Mouse (Mus musculus) adrenal gland, postnatal 36 days (tissue): ENCODE measurements at regions not wholly inside any gene's neighbourhood (a gene's known extent, or its start where the extent isn't known, plus 50 kb on each side); places are given as distances from the start of the nearest gene placed in this dataset.
"Not testable (repeated sequence)": the region's sequence is repeated elsewhere in the genome, so short reads cannot be mapped to it uniquely, and the experiment has no call there.

Experiments
- DNase-seq, 2 experiments: peaks; one replicate each; pipeline ENCODE4 v3.0.0; 2021; ENCODE audit warnings: mixed read lengths in 1 of 2

DNA sequence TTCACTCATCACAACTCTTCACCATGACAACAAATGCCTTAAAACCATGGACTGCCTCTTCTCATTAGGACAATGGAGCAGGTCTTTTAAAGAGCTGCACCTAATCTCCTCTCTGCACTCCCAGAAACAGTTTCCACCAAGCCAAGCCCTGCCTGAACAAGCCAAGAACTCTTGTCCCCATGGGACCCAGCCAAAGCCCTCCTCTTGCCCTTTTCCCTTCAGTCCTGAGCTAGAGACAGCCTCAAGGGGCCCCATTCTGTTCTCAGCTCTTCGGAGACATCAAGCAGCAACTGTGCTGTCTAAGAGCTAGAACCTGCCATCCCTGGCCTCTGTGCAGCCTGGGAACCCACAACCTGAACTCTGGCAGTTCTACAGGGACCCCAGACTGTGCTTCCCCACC lies 345.0 kb upstream of the Irak1bp1 start:
- peak in 1 of 2 experiments; percentile 42 for DNase-seq

DNA sequence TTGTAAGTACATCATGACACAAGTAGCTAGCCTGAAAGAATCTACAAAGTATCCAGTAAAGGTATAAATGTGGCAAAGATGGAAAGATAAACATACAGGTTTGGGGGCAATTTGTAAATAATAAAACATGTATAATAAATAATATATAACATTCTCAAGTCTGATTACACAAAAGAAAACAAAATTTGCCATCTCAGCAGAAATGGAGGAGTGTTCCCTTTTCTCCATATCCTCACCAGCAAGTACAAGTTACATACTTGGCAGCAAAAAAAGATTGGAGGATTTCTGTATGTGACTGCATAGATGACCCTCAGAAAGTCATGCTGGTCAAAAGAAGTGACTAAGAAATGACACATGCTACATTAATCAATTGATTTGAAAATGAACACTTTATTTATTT lies 335.9 kb upstream of the Irak1bp1 start:
- DNase-seq, result no peak

GRCm38 (mm10) chr9:82510014-82510413 lies 319.3 kb upstream of the Irak1bp1 start:
- DNase-seq, result no peak

GRCm38 (mm10) chr9:82518993-82519392 lies 310.3 kb upstream of the Irak1bp1 start:
- DNase-seq, result no peak

DNA sequence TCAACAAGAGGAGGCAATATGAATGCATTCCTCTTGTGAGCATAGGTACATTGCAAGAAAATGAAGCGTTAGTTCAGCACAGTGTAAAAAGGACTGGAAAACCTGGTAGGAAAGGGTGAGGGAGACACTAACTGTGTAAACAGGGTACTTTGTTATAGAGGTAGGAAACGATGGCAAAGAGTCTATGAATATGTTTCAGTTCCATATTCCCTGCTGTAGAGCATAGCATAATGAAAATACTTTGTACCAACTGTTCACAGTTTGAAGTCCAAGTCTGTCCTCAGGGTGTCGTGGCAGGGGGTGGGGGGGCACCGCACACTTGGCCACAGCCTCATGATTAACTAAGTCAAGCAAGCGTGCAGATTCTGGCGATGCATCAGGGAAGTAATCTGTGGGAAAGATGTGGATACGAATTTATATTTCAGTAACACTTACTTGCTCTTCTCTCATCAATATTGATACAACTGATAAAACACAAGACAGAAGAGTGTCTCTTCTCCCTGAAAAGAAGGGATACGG lies 301.4 kb upstream of the Irak1bp1 start:
- DNase-seq, result no peak

GRCm38 (mm10) chr9:82552726-82553125 lies 276.6 kb upstream of the Irak1bp1 start:
- DNase-seq, result no peak

DNA sequence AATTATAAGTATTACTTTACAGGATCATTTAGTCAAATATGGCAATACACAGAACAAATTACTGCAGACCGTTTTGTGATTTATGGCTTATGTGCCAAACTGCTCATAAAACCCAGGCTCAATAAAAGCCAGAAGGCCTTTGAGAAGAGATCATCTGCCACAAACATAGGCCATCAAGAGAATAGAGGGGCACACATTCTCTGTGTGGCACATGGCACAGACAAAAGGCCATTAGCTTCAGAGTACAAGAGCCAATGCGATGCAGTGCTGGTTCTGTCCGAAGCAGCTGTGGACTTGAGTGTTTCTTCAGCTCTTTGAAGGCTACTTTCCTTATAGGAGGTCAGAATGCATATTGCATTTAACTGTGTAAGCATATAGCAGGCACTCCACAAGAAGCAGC lies 276.1 kb upstream of the Irak1bp1 start:
- DNase-seq, result no peak

DNA sequence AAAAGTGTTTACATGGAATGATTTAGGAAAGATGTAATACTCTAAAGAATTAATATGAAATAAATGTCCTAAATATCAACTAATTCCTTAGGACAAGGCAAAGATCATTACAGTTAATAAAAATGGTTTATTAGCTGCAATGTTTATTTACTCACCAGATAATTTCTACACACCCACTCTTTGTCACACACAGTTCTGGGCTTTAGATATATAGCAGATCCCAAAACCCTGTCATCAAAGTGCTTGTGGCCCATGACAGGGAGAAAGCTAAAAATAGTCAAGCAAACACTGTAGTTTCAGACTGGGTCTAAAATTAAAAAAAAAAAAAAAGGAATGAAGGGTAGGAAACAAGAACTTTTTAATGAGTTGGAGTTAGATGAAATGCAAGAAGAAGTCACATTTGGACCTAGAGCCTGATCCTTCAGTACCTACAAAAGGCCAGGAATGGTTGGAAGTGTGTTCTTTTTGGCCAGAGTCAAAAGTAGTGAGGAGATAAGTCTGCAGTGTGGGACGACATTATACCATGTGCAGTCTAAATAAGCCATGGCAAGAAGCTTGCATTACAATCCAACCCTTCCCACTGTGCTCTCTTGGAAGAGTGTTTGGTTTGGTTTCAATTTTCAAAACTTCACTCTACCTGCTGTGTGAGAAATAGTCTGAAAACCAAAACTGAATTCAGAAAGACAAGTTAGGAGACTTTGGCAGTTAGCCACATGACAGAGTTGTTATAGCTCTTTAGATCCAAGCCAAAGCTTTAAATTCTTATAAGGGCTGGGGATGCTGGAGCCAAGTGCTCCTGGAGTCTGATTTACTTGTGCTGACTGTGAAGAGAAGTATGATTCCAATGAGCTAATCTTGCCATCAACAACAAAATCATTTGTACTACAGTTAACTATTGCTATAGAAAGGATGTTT lies 266.5 kb upstream of the Irak1bp1 start:
- no peak for DNase-seq

DNA sequence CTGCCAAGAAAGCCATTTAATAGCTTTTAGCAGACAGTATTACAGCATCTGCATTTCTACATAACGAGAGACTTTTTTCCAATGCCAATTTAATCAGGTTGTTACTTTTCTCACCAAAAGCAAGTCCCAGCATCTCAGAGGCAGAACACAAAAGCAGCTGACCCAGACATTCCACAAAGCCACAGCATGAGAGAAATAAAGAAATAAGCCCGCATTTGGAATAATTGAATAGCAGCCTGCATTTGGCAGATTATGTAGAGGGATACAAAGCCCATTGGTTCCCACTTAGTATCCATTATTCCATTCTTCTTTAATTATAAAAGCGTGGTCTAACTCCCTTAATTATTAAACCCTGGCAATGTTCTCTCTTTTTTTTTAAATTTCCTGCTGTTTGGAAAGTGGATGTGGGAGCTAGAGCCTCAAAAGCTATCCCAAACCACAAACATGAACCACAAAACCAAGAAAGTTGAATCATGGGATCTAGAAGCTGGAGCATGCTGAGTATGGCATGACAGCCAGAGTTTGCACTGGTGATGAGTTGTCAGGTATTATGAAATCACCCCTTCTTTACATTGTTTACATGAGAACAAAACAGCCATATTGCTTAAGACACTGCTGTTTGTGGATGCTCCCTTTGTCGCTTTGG lies 247.8 kb upstream of the Irak1bp1 start:
- no peak for DNase-seq

DNA sequence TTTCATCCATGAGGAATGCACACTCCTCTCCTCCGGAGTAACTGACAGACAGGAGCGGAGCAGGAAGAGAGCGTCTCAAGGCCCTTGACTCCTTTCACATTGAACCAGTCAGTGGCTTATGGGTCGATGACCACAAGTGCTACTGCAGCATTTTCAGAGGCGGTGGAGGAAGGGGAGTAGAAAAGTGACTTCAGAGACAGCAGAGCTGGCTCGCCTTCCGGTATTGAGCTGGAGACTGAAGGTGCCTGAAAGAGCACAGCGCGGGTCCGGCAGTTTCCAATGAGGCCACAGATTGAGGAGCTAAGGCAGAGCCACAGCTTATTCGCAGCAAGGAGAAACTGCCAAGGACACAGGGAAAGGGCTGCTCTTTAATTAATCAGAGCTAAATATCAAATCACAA lies 220.2 kb upstream of the Irak1bp1 start:
- peak; percentile 9 to 10 for DNase-seq

DNA sequence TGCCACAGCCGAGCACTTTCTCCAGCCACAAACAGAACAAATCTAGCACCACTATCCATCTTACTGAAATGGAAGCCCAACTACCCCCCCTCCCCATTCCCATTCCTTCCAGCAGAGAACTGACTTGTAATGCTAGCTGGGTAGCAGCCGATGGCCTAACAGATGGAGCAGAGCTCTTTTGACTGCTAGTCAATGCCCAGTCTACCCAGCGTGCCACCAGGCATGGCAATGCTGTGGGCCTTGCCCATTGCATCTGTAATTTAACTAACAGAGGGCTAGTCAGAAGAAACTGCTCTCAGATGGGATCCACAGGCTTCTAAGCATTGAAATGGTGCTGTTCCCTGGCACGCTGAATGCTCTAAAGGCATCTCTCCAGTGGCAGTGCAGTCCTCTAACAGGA lies 219.4 kb upstream of the Irak1bp1 start:
- DNase-seq, result no peak

GRCm38 (mm10) chr9:82612526-82612925 lies 216.8 kb upstream of the Irak1bp1 start:
- no peak for DNase-seq

- no peak for DNase-seq
Measured at GRCm38 (mm10) chr9:82632411-82632810, 196.9 kb upstream of the Irak1bp1 start.

- DNase-seq, result no peak
Measured at GRCm38 (mm10) chr9:82640277-82640676, 189.1 kb upstream of the Irak1bp1 start.

- DNase-seq, result no peak
Measured at GRCm38 (mm10) chr9:82643900-82644299, 185.4 kb upstream of the Irak1bp1 start.

DNA sequence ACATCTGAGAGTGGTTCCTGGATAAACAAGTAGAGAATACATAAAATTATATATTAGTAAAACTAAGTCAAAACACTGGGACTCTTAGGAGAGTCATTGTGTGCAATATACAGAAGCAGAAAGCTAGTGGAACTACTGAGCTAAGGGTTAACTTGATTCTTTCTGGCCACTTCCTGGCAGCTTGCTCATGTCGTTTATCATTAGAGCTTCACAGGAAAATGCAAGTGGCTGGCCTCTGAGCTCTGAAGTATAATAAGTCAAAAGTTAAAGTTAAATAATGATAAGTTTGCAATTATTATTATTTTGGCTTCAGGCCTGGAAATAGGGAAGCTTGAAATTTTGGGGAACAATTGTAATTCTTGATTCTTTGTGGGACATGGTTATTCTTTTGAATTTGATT lies 173.8 kb upstream of the Irak1bp1 start:
- not testable (repeated sequence) for DNase-seq

- no peak for DNase-seq
Measured at GRCm38 (mm10) chr9:82682196-82682595, 147.1 kb upstream of the Irak1bp1 start.

- no peak for DNase-seq
Measured at GRCm38 (mm10) chr9:82709411-82709983, 119.8 kb upstream of the Irak1bp1 start.

GRCm38 (mm10) chr9:82709991-82710593 lies 119.2 kb upstream of the Irak1bp1 start:
- DNase-seq, result no peak

- DNase-seq, result no peak
Measured at GRCm38 (mm10) chr9:82710945-82711516, 118.3 kb upstream of the Irak1bp1 start.

DNA sequence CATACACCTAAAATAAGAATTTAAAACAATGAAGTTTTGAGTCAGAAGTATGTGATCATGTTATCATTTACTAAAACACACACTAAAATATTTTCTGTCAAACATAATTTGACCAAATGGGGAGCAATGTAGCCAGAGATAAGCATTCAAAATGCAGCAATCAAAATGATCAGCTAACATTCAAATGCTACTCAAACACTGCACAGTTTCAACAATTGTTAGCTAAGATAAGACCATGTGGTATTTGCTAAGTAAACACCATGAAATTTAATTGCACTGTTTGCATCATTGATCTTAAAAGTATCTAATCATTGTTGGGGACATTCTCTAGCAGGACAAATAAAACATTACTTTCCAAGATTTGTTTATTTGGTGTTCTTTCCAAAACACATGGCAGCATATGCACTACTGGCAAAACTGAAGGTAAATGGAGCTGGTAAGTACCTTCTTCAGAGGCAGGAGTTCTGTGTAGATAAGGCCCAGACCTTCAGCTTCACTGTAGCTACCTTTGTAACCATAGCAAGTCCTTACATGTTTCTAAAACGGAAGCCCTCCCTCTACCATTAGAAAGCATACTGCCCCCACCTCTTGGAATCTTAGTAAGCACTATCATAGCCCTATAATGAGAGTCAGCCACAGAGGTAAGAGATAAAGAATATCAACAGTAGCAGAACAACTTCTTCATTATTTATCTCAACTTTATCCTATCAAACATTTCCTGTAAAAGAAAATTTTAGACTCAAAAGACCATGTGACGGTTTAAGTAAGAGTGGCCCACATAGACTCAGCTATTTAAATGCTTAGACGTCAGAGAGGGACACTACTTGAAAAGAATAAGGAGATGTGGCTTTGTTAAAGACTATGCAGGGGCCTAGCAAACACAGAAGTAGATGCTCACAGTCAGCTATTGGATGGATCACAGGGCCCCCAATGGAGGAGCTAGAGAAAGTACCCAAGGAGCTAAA lies 116.3 kb upstream of the Irak1bp1 start:
- no peak for DNase-seq
